Mouse (Mus musculus) heart, adult 2 months (tissue): ENCODE results near the gene Gm45062.

Experiments used
- CTCF ChIP-seq: fragments of 200-600 bp; IDR thresholded peaks from 2 replicates; pipeline ENCODE4 v1.8.1; 2022; ENCODE audit warnings: antibody characterized with exemption, mild to moderate bottlenecking, moderate library complexity
- EP300 ChIP-seq: fragments of 200-500 bp; IDR thresholded peaks from 2 replicates; pipeline ENCODE4 v1.6.1; 2011; ENCODE audit warnings: low read depth, low read length, control low read depth; ENCODE audit not compliant: insufficient read depth
- POLR2A ChIP-seq: fragments of 200-500 bp; IDR thresholded peaks from 2 replicates; pipeline ENCODE4 v1.6.1; 2011; ENCODE audit warnings: mild to moderate bottlenecking, low read depth, low read length, control low read depth; ENCODE audit not compliant: insufficient read depth

DNA sequence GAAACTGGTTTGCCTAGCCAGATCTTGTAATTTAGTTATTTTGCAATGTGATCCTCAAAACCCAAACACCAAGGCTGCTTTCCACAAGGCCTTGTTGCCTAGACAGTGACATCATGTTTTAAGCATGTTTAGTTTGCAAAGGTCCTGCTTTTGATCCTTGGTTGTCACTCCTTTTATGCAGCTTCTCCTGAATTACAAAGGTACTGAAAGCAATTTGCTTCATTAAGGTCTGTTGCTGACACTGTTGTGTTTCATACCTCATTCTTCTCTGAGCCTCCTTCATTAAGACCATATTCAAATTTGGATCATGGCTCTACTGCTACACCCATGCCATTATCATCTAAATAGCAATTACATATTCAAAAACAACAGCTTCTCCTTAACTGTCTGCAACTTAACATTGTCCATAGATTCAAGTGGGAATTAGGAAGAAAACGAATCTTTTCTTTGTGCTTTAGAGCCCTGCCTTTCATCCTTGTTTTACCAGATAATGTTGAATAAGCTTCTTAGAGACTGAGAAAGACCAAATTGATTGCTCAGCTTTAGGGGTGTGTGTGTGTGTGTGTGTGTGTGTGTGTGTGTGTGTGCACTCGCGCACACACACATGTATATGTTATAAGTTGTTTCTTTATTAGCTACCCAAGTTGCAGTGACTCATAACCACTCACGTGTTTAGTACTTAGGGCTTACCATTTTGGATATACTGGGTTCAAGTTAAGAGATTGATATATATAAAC, 35.0 kb downstream of the Gm45062 start:
- TF ChIP-seq CTCF (no peak), POLR2A (no peak), EP300 (no peak)
